Mouse (Mus musculus) inflammation-experienced regulatory T-cells (primary cell): ENCODE data around the gene Slc25a10. TPM values are rescaled to one million over a fixed set of nuclear protein-coding genes. Genes with fewer than 3 reads are reported as not detected.

Experiments used
- polyA plus RNA-seq, 2 experiments: library from polyadenylated mRNA; unstranded; fragments of 100-300 nt; shearing (Covaris generic); gene quantifications; one replicate each; pipeline ENCODE4 v1.2.1; 2017

Slc25a10 gene
- polyA plus RNA-seq = 10 to 100 TPM in 1 of 2 experiments, 1 to 10 TPM in 1; 9.8 to 22.0 TPM

GRCm38 (mm10) chr11:120491317-120492023, at the start of gene Slc25a10:
Gene Slc25a10, plus strand, starts transcription at chr11:120491840.

GRCm38 (mm10) chr11:120442344-120442743, 49.3 kb upstream of the Slc25a10 start, which contains the start of gene Tspan10:
Gene Tspan10, plus strand, starts transcription at chr11:120442644.

GRCm38 (mm10) chr11:120453306-120453705, 38.3 kb upstream of the Slc25a10 start, which contains the start of gene Pde6g:
Gene Pde6g, minus strand, starts transcription at chr11:120453500.

GRCm38 (mm10) chr11:120457772-120458751, 33.6 kb upstream of the Slc25a10 start, which contains the start of the genes Oxld1 and Ccdc137:
Gene Oxld1, minus strand, starts transcription at chr11:120458068.
Gene Ccdc137, plus strand, starts transcription at chr11:120458115.

GRCm38 (mm10) chr11:120467051-120467735, 24.4 kb upstream of the Slc25a10 start, which contains the start of gene Arl16:
Gene Arl16, minus strand, starts transcription at chr11:120467607.

GRCm38 (mm10) chr11:120484265-120484981, 7.2 kb upstream of the Slc25a10 start, which contains the start of gene Mrpl12:
Gene Mrpl12, plus strand, starts transcription at chr11:120484613.

GRCm38 (mm10) chr11:120530085-120530964, 38.7 kb downstream of the Slc25a10 start, which contains the start of gene Gcgr:
Gene Gcgr, plus strand, starts transcription at chr11:120530699.

Other genes starting within 250 kb of the Slc25a10 start
- gene Actg1, start 143.3 kb upstream of the Slc25a10 start, polyA plus RNA-seq = 1,000 to 10,000 TPM; 2,279 to 2,302 TPM
- gene Fscn2, start 130.3 kb upstream of the Slc25a10 start, polyA plus RNA-seq = under 1 TPM; 0.16 to 0.19 TPM
- gene Faap100, start 113.1 kb upstream of the Slc25a10 start, polyA plus RNA-seq = 10 to 100 TPM; 24.5 to 41.1 TPM
- gene Nploc4, start 54.1 kb upstream of the Slc25a10 start, polyA plus RNA-seq = 10 to 100 TPM; 43.2 to 49.9 TPM
- not detected for gene Tspan10, start 49.2 kb upstream of the Slc25a10 start, polyA plus RNA-seq
- gene Pde6g, start 38.3 kb upstream of the Slc25a10 start, polyA plus RNA-seq = 1 to 10 TPM; 1.5 to 2.0 TPM
- 10 to 100 TPM; 12.6 to 15.7 TPM for gene Oxld1, start 33.8 kb upstream of the Slc25a10 start, polyA plus RNA-seq
- gene Ccdc137, start 33.7 kb upstream of the Slc25a10 start, polyA plus RNA-seq = 10 to 100 TPM; 51.2 to 66.8 TPM
- 10 to 100 TPM; 27.3 to 42.6 TPM for gene Arl16, start 24.2 kb upstream of the Slc25a10 start, polyA plus RNA-seq
- gene Mrpl12, start 7.2 kb upstream of the Slc25a10 start, polyA plus RNA-seq = 10 to 100 TPM; 65.5 to 81.0 TPM
- gene Gcgr, start 38.9 kb downstream of the Slc25a10 start, polyA plus RNA-seq = not detected
- 100 to 1,000 TPM; 111 to 150 TPM for gene Mcrip1, start 57.9 kb downstream of the Slc25a10 start, polyA plus RNA-seq
- gene Ppp1r27, start 59.3 kb downstream of the Slc25a10 start, polyA plus RNA-seq = 1 to 10 TPM in 1 of 2 experiments, under 1 TPM in 1; 0.63 to 1.8 TPM
- gene P4hb, start 81.4 kb downstream of the Slc25a10 start, polyA plus RNA-seq = 100 to 1,000 TPM; 247 to 254 TPM
- 100 to 1,000 TPM; 707 to 884 TPM for gene Arhgdia, start 89.8 kb downstream of the Slc25a10 start, polyA plus RNA-seq
- 100 to 1,000 TPM; 253 to 299 TPM for gene Alyref, start 106.5 kb downstream of the Slc25a10 start, polyA plus RNA-seq
- 100 to 1,000 TPM; 116 to 144 TPM for gene Anapc11, start 106.6 kb downstream of the Slc25a10 start, polyA plus RNA-seq
- 1 to 10 TPM in 1 of 2 experiments, not detected in 1; 1.0 TPM for gene Npb, start 116.6 kb downstream of the Slc25a10 start, polyA plus RNA-seq
- 100 to 1,000 TPM; 142 to 194 TPM for gene Pcyt2, start 126.1 kb downstream of the Slc25a10 start, polyA plus RNA-seq
- 100 to 1,000 TPM; 275 to 320 TPM for gene Sirt7, start 133.4 kb downstream of the Slc25a10 start, polyA plus RNA-seq
- gene Mafg, start 141.8 kb downstream of the Slc25a10 start, polyA plus RNA-seq = 10 to 100 TPM; 22.8 to 25.0 TPM
- 1 to 10 TPM in 1 of 2 experiments, under 1 TPM in 1; 0.43 to 3.8 TPM for gene Pycr1, start 151.9 kb downstream of the Slc25a10 start, polyA plus RNA-seq
- gene Myadml2, start 156.3 kb downstream of the Slc25a10 start, polyA plus RNA-seq = under 1 TPM; 0.38 to 0.75 TPM
- gene Notum, start 169.3 kb downstream of the Slc25a10 start, polyA plus RNA-seq = under 1 TPM; 0.11 to 0.97 TPM
- gene Aspscr1, start 181.1 kb downstream of the Slc25a10 start, polyA plus RNA-seq = 100 to 1,000 TPM; 142 to 153 TPM
- gene Cenpx, start 221.9 kb downstream of the Slc25a10 start, polyA plus RNA-seq = 100 to 1,000 TPM; 111 to 157 TPM
- 10 to 100 TPM; 64.1 to 74.7 TPM for gene Lrrc45, start 222.1 kb downstream of the Slc25a10 start, polyA plus RNA-seq
- gene Rac3, start 229.6 kb downstream of the Slc25a10 start, polyA plus RNA-seq = 1 to 10 TPM in 1 of 2 experiments, under 1 TPM in 1; 0.87 to 1.8 TPM
- gene Dcxr, start 235.4 kb downstream of the Slc25a10 start, polyA plus RNA-seq = 10 to 100 TPM in 1 of 2 experiments, 1 to 10 TPM in 1; 7.4 to 23.4 TPM
- gene Cbr2, start 240.3 kb downstream of the Slc25a10 start, polyA plus RNA-seq = not detected